Mouse (Mus musculus): Measurements from ENCODE around the gene Tyk2. TPM values are rescaled to one million over a fixed set of nuclear protein-coding genes. Genes with fewer than 3 reads are reported as not detected.

Tyk2 gene
- polyA plus RNA-seq, 1 experiment from 2014 or later = 12.6 TPM

GRCm38 (mm10) chr9:21141922-21142321 is 10.9 kb upstream of the Tyk2 start:
- Histone ChIP-seq H3K27me3 (ENCODE audit: insufficient read depth, poor library complexity, severe bottlenecking) (no peaks in the 10 kb centered on the region), H3K4me3 (no peak overlapping the region), H3K4me1 (peaks cover 16% of the 10 kb centered on the region), H3K36me3 (peaks cover 90% of the 10 kb centered on the region), H3K27ac (no peak overlapping the region), H3K9me3 (no peaks in the 10 kb centered on the region)
- DNase-seq (ENCODE audit: low spot score) = no peak
- 94% methylated on average over 14 of the region's 14 CpGs for WGBS

GRCm38 (mm10) chr9:21138386-21138785 is 7.3 kb upstream of the Tyk2 start:
- Histone ChIP-seq H3K4me1 (peaks cover 10% of the 10 kb centered on the region; the same call in 1 of the 2 replicates), H3K27ac (no peak overlapping the region), H3K9me3 (no peaks in the 10 kb centered on the region), H3K4me3 (no peak overlapping the region), H3K36me3 (peaks cover 61% of the 10 kb centered on the region), H3K27me3 (ENCODE audit: insufficient read depth, poor library complexity, severe bottlenecking) (no peaks in the 10 kb centered on the region)
- DNase-seq (ENCODE audit: low spot score) = no peak
- WGBS = 75% methylated on average over 4 of the region's 4 CpGs

- Histone ChIP-seq H3K4me1 (peaks cover 10% of the 10 kb centered on the region; the same call in 1 of the 2 replicates), H3K27me3 (ENCODE audit: insufficient read depth, poor library complexity, severe bottlenecking) (no peaks in the 10 kb centered on the region), H3K9me3 (no peaks in the 10 kb centered on the region), H3K27ac (no peak overlapping the region), H3K4me3 (no peak overlapping the region), H3K36me3 (peaks cover 49% of the 10 kb centered on the region)
- no peak for DNase-seq (ENCODE audit: low spot score)
- 51% methylated on average over 3 of the region's 3 CpGs for WGBS
Observed at GRCm38 (mm10) chr9:21137229-21137628, 6.2 kb upstream of the Tyk2 start.

GRCm38 (mm10) chr9:21136401-21136800 is 5.4 kb upstream of the Tyk2 start:
- no peak overlapping the region for H3K4me3 ChIP-seq
- H3K27ac ChIP-seq = no peak overlapping the region
- WGBS = 71% methylated on average over 6 of the region's 6 CpGs
- no peaks in the 10 kb centered on the region for H3K27me3 ChIP-seq (ENCODE audit: insufficient read depth, poor library complexity, severe bottlenecking)
- DNase-seq (ENCODE audit: low spot score) = no peak
- peaks cover 41% of the 10 kb centered on the region for H3K36me3 ChIP-seq
- H3K9me3 ChIP-seq = no peaks in the 10 kb centered on the region
- H3K4me1 ChIP-seq = peaks cover 10% of the 10 kb centered on the region; the same call in 1 of the 2 replicates

- no peaks in the 10 kb centered on the region for H3K27me3 ChIP-seq (ENCODE audit: insufficient read depth, poor library complexity, severe bottlenecking)
- no peak overlapping the region for H3K4me3 ChIP-seq
- no peak overlapping the region for H3K27ac ChIP-seq
- 68% methylated on average over 1 of the region's 1 CpGs for WGBS
- H3K9me3 ChIP-seq = no peaks in the 10 kb centered on the region
- H3K36me3 ChIP-seq = peaks cover 37% of the 10 kb centered on the region
- DNase-seq (ENCODE audit: low spot score) = no peak
- H3K4me1 ChIP-seq = peaks cover 10% of the 10 kb centered on the region; the same call in 1 of the 2 replicates
Observed at GRCm38 (mm10) chr9:21135941-21136381, 4.9 kb upstream of the Tyk2 start.

- 78% methylated on average over 4 of the region's 4 CpGs for WGBS
- peaks cover 31% of the 10 kb centered on the region for H3K36me3 ChIP-seq
- H3K9me3 ChIP-seq = no peaks in the 10 kb centered on the region
- no peak for DNase-seq (ENCODE audit: low spot score)
- no peak overlapping the region for H3K27ac ChIP-seq
- no peaks in the 10 kb centered on the region for H3K27me3 ChIP-seq (ENCODE audit: insufficient read depth, poor library complexity, severe bottlenecking)
- H3K4me1 ChIP-seq = peaks cover 12% of the 10 kb centered on the region
- no peak overlapping the region for H3K4me3 ChIP-seq
Observed at GRCm38 (mm10) chr9:21135329-21135890, 4.4 kb upstream of the Tyk2 start.

- no peaks in the 10 kb centered on the region for H3K9me3 ChIP-seq
- no peak overlapping the region for H3K4me3 ChIP-seq
- no peak overlapping the region for H3K27ac ChIP-seq
- no peaks in the 10 kb centered on the region for H3K27me3 ChIP-seq (ENCODE audit: insufficient read depth, poor library complexity, severe bottlenecking)
- H3K4me1 ChIP-seq = peaks cover 16% of the 10 kb centered on the region
- no peak for DNase-seq (ENCODE audit: low spot score)
- peaks cover 25% of the 10 kb centered on the region for H3K36me3 ChIP-seq
- 70% methylated on average over 9 of the region's 9 CpGs for WGBS
Observed at GRCm38 (mm10) chr9:21134595-21135328, 3.7 kb upstream of the Tyk2 start.

- Histone ChIP-seq H3K9me3 (no peaks in the 10 kb centered on the region), H3K4me1 (peaks cover 16% of the 10 kb centered on the region), H3K36me3 (peaks cover 10% of the 10 kb centered on the region), H3K27ac (no peak overlapping the region), H3K4me3 (no peak overlapping the region), H3K27me3 (ENCODE audit: insufficient read depth, poor library complexity, severe bottlenecking) (no peaks in the 10 kb centered on the region)
- 72% methylated on average over 9 of the region's 9 CpGs for WGBS
- no peak for DNase-seq (ENCODE audit: low spot score)
Observed at GRCm38 (mm10) chr9:21133064-21133707, 2.1 kb upstream of the Tyk2 start.

- no peak overlapping the region for H3K27ac ChIP-seq
- no peaks in the 10 kb centered on the region for H3K9me3 ChIP-seq
- H3K4me3 ChIP-seq = no peak overlapping the region
- peaks cover 6% of the 10 kb centered on the region; the same call in 1 of the 2 replicates for H3K36me3 ChIP-seq
- H3K27me3 ChIP-seq (ENCODE audit: insufficient read depth, poor library complexity, severe bottlenecking) = no peaks in the 10 kb centered on the region
- H3K4me1 ChIP-seq = peaks cover 16% of the 10 kb centered on the region
- DNase-seq (ENCODE audit: low spot score) = no peak
- WGBS = 81% methylated on average over 12 of the region's 12 CpGs
Observed at GRCm38 (mm10) chr9:21132102-21132775, 1.2 kb upstream of the Tyk2 start.

GRCm38 (mm10) chr9:21126259-21126627 is 4.8 kb downstream of the Tyk2 start:
- no peaks in the 10 kb centered on the region for H3K27me3 ChIP-seq (ENCODE audit: insufficient read depth, poor library complexity, severe bottlenecking)
- no peaks in the 10 kb centered on the region for H3K9me3 ChIP-seq
- peak; percentile 88 for DNase-seq (ENCODE audit: low spot score)
- H3K4me3 ChIP-seq = no peak overlapping the region
- H3K36me3 ChIP-seq = peaks cover 41% of the 10 kb centered on the region
- no peak overlapping the region; the same call in 1 of the 2 replicates for H3K27ac ChIP-seq
- WGBS = 52% methylated on average over 2 of the region's 2 CpGs
- H3K4me1 ChIP-seq = peaks cover 17% of the 10 kb centered on the region

GRCm38 (mm10) chr9:21125502-21126258 is 5.4 kb downstream of the Tyk2 start:
- Histone ChIP-seq H3K9me3 (no peaks in the 10 kb centered on the region), H3K27me3 (ENCODE audit: insufficient read depth, poor library complexity, severe bottlenecking) (no peaks in the 10 kb centered on the region), H3K4me3 (no peak overlapping the region), H3K36me3 (peaks cover 47% of the 10 kb centered on the region), H3K27ac (peak overlapping the region; percentile 37; the same call in 1 of the 2 replicates), H3K4me1 (peaks cover 17% of the 10 kb centered on the region)
- no peak for DNase-seq (ENCODE audit: low spot score)
- whole genome bisulfite sequencing = 84% methylated on average over 9 of the region's 9 CpGs

- 72% methylated on average over 5 of the region's 5 CpGs for WGBS
- H3K9me3 ChIP-seq = no peaks in the 10 kb centered on the region
- no peaks in the 10 kb centered on the region for H3K27me3 ChIP-seq (ENCODE audit: insufficient read depth, poor library complexity, severe bottlenecking)
- no peak overlapping the region for H3K27ac ChIP-seq
- DNase-seq (ENCODE audit: low spot score) = no peak
- peaks cover 11% of the 10 kb centered on the region; the same call in 1 of the 2 replicates for H3K4me1 ChIP-seq
- H3K4me3 ChIP-seq = no peak overlapping the region
- peaks cover 56% of the 10 kb centered on the region for H3K36me3 ChIP-seq
Observed at GRCm38 (mm10) chr9:21124837-21125236, 6.2 kb downstream of the Tyk2 start.
